Mouse (Mus musculus) erythroblast, adult 5-6 weeks (primary cell): ENCODE results near the gene Zfp967. TPM values are rescaled to one million over a fixed set of nuclear protein-coding genes. Genes with fewer than 3 reads are reported as not detected.
"Not testable (repeated sequence)": the region's sequence is repeated elsewhere in the genome, so short reads cannot be mapped to it uniquely, and the experiment has no call there.

Experiments
- ATAC-seq: replicated peaks from 2 replicates; pipeline ENCODE4 v1.8.0; 2016; ENCODE audit warnings: moderate number of reproducible peaks, mild to moderate bottlenecking, moderate TSS enrichment, inconsistent platforms; ENCODE audit not compliant: poor library complexity, low FRiP score, severe bottlenecking
- total RNA-seq, 2 experiments: library from RNA; stranded (forward) in 1 of 2; stranded (reverse) in 1 of 2; fragments of 150-400 nt in 1 of 2; fragments of 200-764, 138-1000 nt in 1 of 2; gene quantifications; 2 replicates each; pipeline versions ENCODE4 v1.2.3 to v1.2.4; 2015 to 2017; ENCODE audit warnings: low replicate concordance in 2 of 2

Zfp967 gene
- total RNA-seq (2015; ENCODE audit: low replicate concordance), result not detected in 2 replicates
- not detected in 2 replicates for total RNA-seq (2017; ENCODE audit: low replicate concordance)

DNA sequence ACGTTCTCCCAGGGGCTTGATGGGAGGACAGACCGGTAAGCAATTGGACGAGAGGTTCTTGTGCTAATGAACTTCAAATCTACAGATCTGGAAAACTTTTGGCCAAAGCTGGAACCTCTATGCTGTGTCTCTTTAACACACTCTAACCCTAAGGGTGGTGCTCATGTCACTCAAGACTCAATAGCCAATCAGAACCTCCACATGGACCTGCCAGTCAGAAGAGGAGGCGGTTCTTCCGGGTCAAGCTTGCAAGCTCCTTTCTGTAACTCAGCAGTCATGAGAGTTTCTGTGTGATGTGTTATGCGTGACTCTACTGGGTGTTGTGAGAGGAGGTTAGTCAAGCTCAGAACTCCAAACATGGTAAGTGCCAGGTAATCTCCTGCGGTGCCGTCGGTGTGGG lies at the start of gene Zfp967:
Gene Zfp967, plus strand, starts transcription at position 301 of the 400 bp plus-strand sequence.
- ATAC-seq, result not testable (repeated sequence)

DNA sequence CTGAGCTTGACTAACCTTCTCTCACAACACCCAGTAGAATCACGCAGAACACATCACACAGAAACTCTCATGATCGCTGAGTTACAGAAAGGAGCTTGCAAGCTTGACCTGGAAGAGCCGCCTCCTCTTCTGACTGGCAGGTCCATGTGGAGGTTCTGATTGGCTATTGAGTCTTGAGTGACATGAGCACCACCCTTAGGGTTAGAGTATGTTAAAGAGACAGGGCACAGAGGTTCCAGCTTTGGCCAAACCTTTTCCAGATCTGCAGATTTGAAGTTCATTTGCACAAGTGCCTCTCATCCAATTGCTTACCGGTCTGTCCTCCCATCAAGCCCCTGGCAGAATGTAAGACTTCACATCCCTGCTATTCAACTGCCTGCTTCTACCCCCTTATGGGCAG lies 34.2 kb upstream of the Zfp967 start, which contains the start of gene Gm14434:
Gene Gm14434, minus strand, starts transcription at position 101 of the 400 bp plus-strand sequence.
- not testable (repeated sequence) for ATAC-seq

Other genes with a start within 250 kb of the Zfp967 start
- gene Gm11009, start 201.6 kb upstream of the Zfp967 start, total RNA-seq (2015; ENCODE audit: low replicate concordance), result not detected in 2 replicates
- gene Gm11009, start 201.6 kb upstream of the Zfp967 start, total RNA-seq (2017; ENCODE audit: low replicate concordance), result not detected in 2 replicates
- gene Gm14435, start 97.5 kb upstream of the Zfp967 start, total RNA-seq (2015; ENCODE audit: low replicate concordance), result not detected in 2 replicates
- gene Gm14435, start 97.5 kb upstream of the Zfp967 start, total RNA-seq (2017; ENCODE audit: low replicate concordance), result not detected in 2 replicates
- gene Gm14434, start 34.3 kb upstream of the Zfp967 start, total RNA-seq (2015; ENCODE audit: low replicate concordance), result 4.8 TPM in 1 of 2 replicates, not detected in the other
- 2.6 and 12.5 TPM in 2 replicates for gene Gm14434, start 34.3 kb upstream of the Zfp967 start, total RNA-seq (2017; ENCODE audit: low replicate concordance)
- 1.5 and 5.2 TPM in 2 replicates for gene Gm14308, start 115.3 kb downstream of the Zfp967 start, total RNA-seq (2015; ENCODE audit: low replicate concordance)
- 0.43 TPM in 1 of 2 replicates, not detected in the other for gene Gm14308, start 115.3 kb downstream of the Zfp967 start, total RNA-seq (2017; ENCODE audit: low replicate concordance)
- 0.58 and 1.5 TPM in 2 replicates for gene Zfp973, start 149.5 kb downstream of the Zfp967 start, total RNA-seq (2015; ENCODE audit: low replicate concordance)
- gene Zfp973, start 149.5 kb downstream of the Zfp967 start, total RNA-seq (2017; ENCODE audit: low replicate concordance), result not detected in 2 replicates
- gene Gm14305, start 187.3 kb downstream of the Zfp967 start, total RNA-seq (2015; ENCODE audit: low replicate concordance), result 1.7 and 3.7 TPM in 2 replicates
- 2.6 and 3.9 TPM in 2 replicates for gene Gm14305, start 187.3 kb downstream of the Zfp967 start, total RNA-seq (2017; ENCODE audit: low replicate concordance)